Mouse (Mus musculus): Measurements from ENCODE around the gene Wnt2b.

DNA sequence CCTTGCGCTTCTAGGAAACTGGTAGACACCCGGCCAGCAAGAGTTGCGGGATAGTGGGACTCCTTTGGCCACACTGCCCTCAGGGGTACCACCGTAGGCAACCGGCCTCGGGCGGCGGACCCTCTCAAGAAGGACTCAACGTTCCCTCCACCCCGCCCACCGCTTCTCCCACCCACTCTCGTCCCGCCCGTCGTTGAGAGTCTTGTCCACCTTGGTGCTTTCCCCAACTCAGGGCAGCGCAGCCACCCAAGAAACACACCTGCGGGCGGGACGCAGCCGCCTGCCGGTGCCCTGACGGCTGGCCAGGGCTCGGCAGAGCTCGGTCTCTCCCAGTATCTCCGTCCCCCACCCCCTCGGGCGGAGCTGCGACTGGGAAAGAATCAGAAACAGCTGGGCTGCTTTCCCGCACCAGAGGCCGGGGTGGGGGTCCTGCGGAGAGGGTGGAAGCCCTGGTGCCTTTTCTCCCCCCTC lies 455 bp upstream of the Wnt2b start:
- TF ChIP-seq POLR2A (IDR thresholded peaks at IDR 0.05; ENCODE audit: insufficient read length, low read depth) (no peak), USF1 (IDR thresholded peaks at IDR 0.05; ENCODE audit: low read depth) (no peak), TCF12 (IDR thresholded peaks at IDR 0.05; ENCODE audit: insufficient read depth, poor library complexity, severe bottlenecking) (no peak), MAX (IDR thresholded peaks at IDR 0.05; ENCODE audit: low read depth) (no peak), E2F4 (IDR thresholded peaks at IDR 0.05; ENCODE audit: insufficient read depth) (no peak)

All from myocyte (in vitro differentiated cells).